Mouse (Mus musculus): ENCODE results near the gene 2010111I01Rik. TPM values are rescaled to one million over a fixed set of nuclear protein-coding genes. Genes with fewer than 3 reads are reported as not detected.
A peak's percentile ranks its signal among the peaks of the same experiment; 100 is the strongest.

The 2010111I01Rik gene
- polyA plus RNA-seq, 1 experiment from 2014 or later: 16.5 TPM

DNA sequence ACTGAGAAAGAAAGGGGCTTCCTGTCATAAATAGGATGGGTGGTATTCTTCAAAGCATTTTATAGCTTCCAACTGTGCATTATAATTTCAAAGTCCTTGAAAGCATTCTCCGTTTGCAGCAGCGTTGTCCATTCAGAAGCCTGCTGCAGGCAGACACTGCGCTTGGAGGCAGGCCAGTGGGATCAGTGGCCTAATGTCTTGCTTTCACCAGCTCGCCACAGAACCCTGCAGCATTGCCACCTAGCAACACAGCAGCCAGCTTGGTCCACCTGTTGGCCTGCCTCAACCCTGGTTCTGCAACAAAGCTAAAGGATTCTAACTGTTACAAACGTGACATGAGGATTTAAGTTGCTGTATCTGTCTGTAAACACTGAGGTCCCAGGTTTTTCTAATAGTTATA, 325.0 kb downstream of the 2010111I01Rik start:
- Histone ChIP-seq H3K27ac (no peak overlapping the region), H3K4me3 (replicated peaks) (no peak overlapping the region), H3K4me1 (replicated peaks) (peaks cover 8% of the 10 kb centered on the region), H3K9ac (no peak overlapping the region), H3K27me3 (no peaks in the 10 kb centered on the region), H3K36me3 (peaks cover 23% of the 10 kb centered on the region), H3K9me3 (replicated peaks) (no peaks in the 10 kb centered on the region), H3K4me2 (no peak overlapping the region)
- WGBS (ENCODE audit: insufficient replicate concordance): 85% methylated on average over 5 of the region's 5 CpGs
- ATAC-seq (ENCODE audit: low read depth) (no peak), DNase-seq (no peak)

DNA sequence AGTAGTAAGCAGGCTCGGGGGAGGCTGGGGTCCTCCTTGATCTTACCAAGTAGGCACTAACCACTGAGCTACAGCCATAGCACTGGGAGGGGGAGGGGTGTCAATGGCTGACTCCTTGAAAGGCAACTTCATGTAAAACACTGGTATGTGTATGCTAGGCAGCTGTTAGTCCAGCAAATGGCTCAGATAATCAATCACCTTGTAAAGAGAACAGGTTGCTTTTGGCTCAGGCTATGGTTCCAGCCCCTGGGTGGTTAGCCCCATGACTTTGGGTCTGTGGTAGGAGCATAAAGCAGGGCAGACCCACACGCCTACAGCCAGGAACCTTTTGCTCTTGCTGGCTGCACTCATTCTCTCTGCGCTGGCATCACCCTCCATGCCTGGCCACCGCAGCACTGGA, 325.4 kb downstream of the 2010111I01Rik start:
- no peak for ATAC-seq (ENCODE audit: low read depth)
- H3K36me3 ChIP-seq: peaks cover 22% of the 10 kb centered on the region

DNA sequence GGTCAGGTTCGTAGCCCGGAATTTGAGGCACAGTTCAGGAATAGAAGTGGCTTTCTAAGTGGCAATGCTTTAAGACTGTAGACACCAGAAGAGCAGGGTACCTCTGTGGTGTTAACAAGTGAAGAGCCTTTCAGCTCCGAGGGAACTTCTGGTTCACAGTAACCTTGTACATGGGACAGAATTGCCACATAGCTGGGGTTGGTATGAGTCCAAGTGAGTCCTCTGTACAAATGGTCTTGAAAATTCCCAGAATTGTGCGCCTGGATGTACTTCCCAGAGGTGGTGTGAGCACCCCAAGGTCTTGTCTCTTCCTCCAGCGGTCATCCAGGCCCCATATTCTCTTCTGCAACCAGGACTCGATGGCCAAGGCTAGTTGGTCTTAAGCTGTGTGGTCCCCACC, 326.3 kb downstream of the 2010111I01Rik start:
- Histone ChIP-seq H3K4me3 (replicated peaks) (no peak overlapping the region), H3K36me3 (peaks cover 22% of the 10 kb centered on the region), H3K27ac (no peak overlapping the region), H3K4me1 (replicated peaks) (peaks cover 16% of the 10 kb centered on the region), H3K27me3 (no peaks in the 10 kb centered on the region), H3K9me3 (replicated peaks) (no peaks in the 10 kb centered on the region), H3K9ac (no peak overlapping the region), H3K4me2 (no peak overlapping the region)
- WGBS (ENCODE audit: insufficient replicate concordance): 79% methylated on average over 6 of the region's 6 CpGs
- DNase-seq (no peak), ATAC-seq (ENCODE audit: low read depth) (no peak)

More for the DNA sequence above, 325.4 kb downstream of the 2010111I01Rik start:
- no peak overlapping the region for H3K4me3 ChIP-seq (replicated peaks)
- H3K4me2 ChIP-seq: no peak overlapping the region
- no peaks in the 10 kb centered on the region for H3K9me3 ChIP-seq (replicated peaks)
- no peak for DNase-seq
- peaks cover 12% of the 10 kb centered on the region for H3K4me1 ChIP-seq (replicated peaks)
- no peak overlapping the region for H3K9ac ChIP-seq
- no peaks in the 10 kb centered on the region for H3K27me3 ChIP-seq
- no peak overlapping the region for H3K27ac ChIP-seq
- 80% methylated on average over 4 of the region's 4 CpGs for WGBS (ENCODE audit: insufficient replicate concordance)

GRCm38 (mm10) chr13:63293647-63294046, 329.0 kb downstream of the 2010111I01Rik start:
- H3K27me3 ChIP-seq: no peaks in the 10 kb centered on the region

DNA sequence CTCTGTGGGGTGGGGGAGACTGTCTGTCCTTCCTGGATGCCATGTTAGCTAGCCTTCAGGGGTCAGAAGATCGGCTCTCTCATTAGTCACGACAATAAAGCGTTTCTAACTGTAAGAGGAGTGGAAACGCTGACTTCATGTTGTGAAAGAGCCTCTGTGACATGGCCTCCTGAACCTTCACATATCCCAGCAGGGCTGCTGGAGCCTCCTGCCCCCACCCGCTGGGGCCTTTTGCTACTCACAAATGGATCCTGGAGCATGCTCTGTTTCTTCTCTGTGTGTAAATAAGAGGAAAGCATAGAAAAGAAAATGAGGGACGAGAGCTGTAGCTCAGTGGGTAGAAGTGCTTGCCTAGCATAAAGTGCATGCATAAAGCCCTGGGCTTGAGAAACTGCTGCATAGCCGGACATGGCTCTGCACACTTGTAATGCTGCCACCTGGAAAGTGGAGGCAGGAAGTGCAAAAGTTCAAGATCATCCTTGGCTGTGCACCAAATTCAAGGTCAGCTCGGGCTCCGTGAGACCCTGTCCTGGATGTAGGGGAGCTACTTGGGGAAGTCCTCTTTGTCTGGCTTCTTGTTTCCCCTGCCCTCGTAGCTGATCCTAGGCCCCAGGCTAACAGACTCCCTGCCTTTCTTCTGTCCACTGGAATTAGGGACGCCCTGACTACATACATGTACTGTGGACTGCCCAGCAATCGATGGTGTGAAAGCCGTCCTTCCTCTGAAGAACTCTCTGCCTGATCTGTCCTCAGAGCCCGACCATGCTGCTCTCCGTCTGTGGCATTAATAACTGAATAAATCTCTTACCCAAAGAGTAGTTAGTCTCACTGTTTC, 329.9 kb downstream of the 2010111I01Rik start:
- H3K4me3 ChIP-seq (replicated peaks): no peak overlapping the region
- DNase-seq (no peak), ATAC-seq (ENCODE audit: low read depth) (0 out of 2 replicates have a peak, but pooled peaks have one; percentile 39)
- H3K36me3 ChIP-seq: peaks cover 32% of the 10 kb centered on the region
- H3K9ac ChIP-seq: no peak overlapping the region
- peaks cover 16% of the 10 kb centered on the region for H3K4me1 ChIP-seq (replicated peaks)
- no peak overlapping the region for H3K4me2 ChIP-seq
- no peaks in the 10 kb centered on the region for H3K27me3 ChIP-seq
- peak overlapping the region; percentile 43 for H3K27ac ChIP-seq
- H3K9me3 ChIP-seq (replicated peaks): no peaks in the 10 kb centered on the region
- 60% methylated on average over 15 of the region's 15 CpGs for WGBS (ENCODE audit: insufficient replicate concordance)

More at GRCm38 (mm10) chr13:63293647-63294046, 329.0 kb downstream of the 2010111I01Rik start:
- Histone ChIP-seq H3K9ac (no peak overlapping the region), H3K4me2 (no peak overlapping the region), H3K4me3 (replicated peaks) (no peak overlapping the region), H3K36me3 (peaks cover 25% of the 10 kb centered on the region), H3K27ac (peak overlapping the region; percentile 41), H3K9me3 (replicated peaks) (no peaks in the 10 kb centered on the region), H3K4me1 (replicated peaks) (peaks cover 16% of the 10 kb centered on the region)
- 86% methylated on average over 3 of the region's 3 CpGs for WGBS (ENCODE audit: insufficient replicate concordance)
- no peak for DNase-seq
- no peak for ATAC-seq (ENCODE audit: low read depth)

DNA sequence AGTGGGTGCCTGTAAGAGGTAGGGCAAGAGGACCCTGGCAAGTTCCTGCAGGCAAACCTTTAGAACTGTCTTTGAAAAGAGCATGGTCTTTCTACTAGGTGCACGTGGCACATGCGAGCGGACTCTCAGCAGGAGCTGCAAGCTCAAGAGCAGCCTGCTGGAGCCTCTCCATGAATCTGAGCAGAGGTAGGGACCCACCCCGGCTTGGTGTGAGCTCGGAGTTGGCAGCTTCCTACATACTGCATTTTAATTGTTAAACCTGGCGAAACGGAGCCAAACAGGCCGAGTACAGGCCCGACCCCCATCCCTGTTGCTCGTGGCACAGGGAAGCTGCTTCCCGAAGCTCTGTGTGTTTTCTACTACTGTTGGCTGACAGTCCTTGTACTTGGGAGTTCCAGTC, 331.6 kb downstream of the 2010111I01Rik start:
- ATAC-seq (ENCODE audit: low read depth) (no peak), DNase-seq (no peak)
- Histone ChIP-seq H3K9me3 (replicated peaks) (no peaks in the 10 kb centered on the region), H3K27ac (no peak overlapping the region), H3K4me3 (replicated peaks) (no peak overlapping the region), H3K27me3 (no peaks in the 10 kb centered on the region), H3K4me1 (replicated peaks) (peaks cover 16% of the 10 kb centered on the region), H3K4me2 (no peak overlapping the region), H3K36me3 (peaks cover 42% of the 10 kb centered on the region), H3K9ac (no peak overlapping the region)
- WGBS (ENCODE audit: insufficient replicate concordance): 88% methylated on average over 11 of the region's 11 CpGs

- H3K4me3 ChIP-seq (replicated peaks): no peak overlapping the region
- H3K4me1 ChIP-seq (replicated peaks): peaks cover 16% of the 10 kb centered on the region
- no peak overlapping the region for H3K9ac ChIP-seq
- H3K9me3 ChIP-seq (replicated peaks): no peaks in the 10 kb centered on the region
- no peak overlapping the region for H3K27ac ChIP-seq
- 77% methylated on average over 2 of the region's 2 CpGs for WGBS (ENCODE audit: insufficient replicate concordance)
- no peak for ATAC-seq (ENCODE audit: low read depth)
- no peaks in the 10 kb centered on the region for H3K27me3 ChIP-seq
- no peak overlapping the region for H3K4me2 ChIP-seq
- DNase-seq: no peak
- peaks cover 49% of the 10 kb centered on the region for H3K36me3 ChIP-seq
These were observed 332.3 kb downstream of the 2010111I01Rik start for GRCm38 (mm10) chr13:63297003-63297402.

- no peaks in the 10 kb centered on the region for H3K9me3 ChIP-seq (replicated peaks)
- H3K4me1 ChIP-seq (replicated peaks): peaks cover 16% of the 10 kb centered on the region
- no peak overlapping the region for H3K27ac ChIP-seq
- DNase-seq (no peak), ATAC-seq (ENCODE audit: low read depth) (no peak)
- H3K27me3 ChIP-seq: no peaks in the 10 kb centered on the region
- H3K9ac ChIP-seq: no peak overlapping the region
- no peak overlapping the region for H3K4me3 ChIP-seq (replicated peaks)
- H3K4me2 ChIP-seq: no peak overlapping the region
- 84% methylated on average over 3 of the region's 3 CpGs for WGBS (ENCODE audit: insufficient replicate concordance)
- H3K36me3 ChIP-seq: peaks cover 52% of the 10 kb centered on the region
These were observed 333.2 kb downstream of the 2010111I01Rik start for GRCm38 (mm10) chr13:63297933-63298332.

DNA sequence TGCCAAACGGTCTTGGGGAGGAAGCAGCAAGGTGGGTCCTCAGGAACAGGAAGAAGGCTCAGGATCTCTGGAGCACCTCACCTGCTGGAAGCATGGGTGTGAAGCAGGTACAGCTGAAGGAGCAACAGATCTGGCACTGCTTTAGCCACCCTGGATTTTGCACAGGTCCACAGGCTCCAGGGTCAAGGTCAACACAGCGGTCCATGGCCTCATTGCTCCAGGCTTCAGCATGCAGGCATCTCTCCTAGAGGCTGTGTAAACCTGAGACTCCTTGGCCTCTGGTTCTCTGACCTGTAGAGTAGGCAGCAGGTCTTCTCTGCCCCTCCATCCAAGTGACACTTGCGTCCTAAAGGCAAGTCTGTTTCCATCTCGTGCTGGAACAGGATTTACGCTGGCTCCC, 334.2 kb downstream of the 2010111I01Rik start:
- H3K27me3 ChIP-seq: no peaks in the 10 kb centered on the region
- H3K27ac ChIP-seq: no peak overlapping the region
- no peaks in the 10 kb centered on the region for H3K9me3 ChIP-seq (replicated peaks)
- DNase-seq: no peak
- ATAC-seq (ENCODE audit: low read depth): no peak
- no peak overlapping the region for H3K4me2 ChIP-seq
- peaks cover 11% of the 10 kb centered on the region for H3K4me1 ChIP-seq (replicated peaks)
- WGBS (ENCODE audit: insufficient replicate concordance): 79% methylated on average over 5 of the region's 5 CpGs
- no peak overlapping the region for H3K9ac ChIP-seq
- peaks cover 60% of the 10 kb centered on the region for H3K36me3 ChIP-seq
- H3K4me3 ChIP-seq (replicated peaks): no peak overlapping the region

- no peak for DNase-seq
- H3K4me1 ChIP-seq (replicated peaks): 0 out of 2 replicates have a peak, but pooled peaks cover 4% of the 10 kb centered on the region
- peaks cover 61% of the 10 kb centered on the region for H3K36me3 ChIP-seq
These were observed 336.2 kb downstream of the 2010111I01Rik start for GRCm38 (mm10) chr13:63300929-63301328.

GRCm38 (mm10) chr13:63301764-63302209, 337.1 kb downstream of the 2010111I01Rik start:
- H3K9ac ChIP-seq: no peak overlapping the region
- no peak overlapping the region for H3K27ac ChIP-seq
- no peak for DNase-seq
- H3K9me3 ChIP-seq (replicated peaks): no peaks in the 10 kb centered on the region
- 63% methylated on average over 3 of the region's 3 CpGs for WGBS (ENCODE audit: insufficient replicate concordance)
- H3K4me1 ChIP-seq (replicated peaks): 0 out of 2 replicates have a peak, but pooled peaks cover 4% of the 10 kb centered on the region
- no peaks in the 10 kb centered on the region for H3K27me3 ChIP-seq
- H3K4me3 ChIP-seq (replicated peaks): no peak overlapping the region
- H3K36me3 ChIP-seq: peaks cover 59% of the 10 kb centered on the region
- no peak for ATAC-seq (ENCODE audit: low read depth)
- H3K4me2 ChIP-seq: no peak overlapping the region

More at GRCm38 (mm10) chr13:63300929-63301328, 336.2 kb downstream of the 2010111I01Rik start:
- Histone ChIP-seq H3K9me3 (replicated peaks) (no peaks in the 10 kb centered on the region), H3K27ac (no peak overlapping the region), H3K4me3 (replicated peaks) (no peak overlapping the region), H3K27me3 (no peaks in the 10 kb centered on the region), H3K4me2 (no peak overlapping the region), H3K9ac (no peak overlapping the region)
- no peak for ATAC-seq (ENCODE audit: low read depth)
- 76% methylated on average over 7 of the region's 7 CpGs for WGBS (ENCODE audit: insufficient replicate concordance)
